Mouse (Mus musculus) MEL (cell line): ENCODE measurements around the gene 9130409I23Rik. TPM values are rescaled to one million over a fixed set of nuclear protein-coding genes. Genes with fewer than 3 reads are reported as not detected.

ENCODE experiments used
- DNase-seq: peaks from one replicate; pipeline ENCODE4 v3.0.0; 2011; ENCODE audit warnings: low read depth, low spot score
- H3K27ac ChIP-seq: 2 replicates; pipeline ENCODE4 v1.5.1; 2012; ENCODE audit warnings: low read depth, mild to moderate bottlenecking, control low read depth, low read length, moderate library complexity; ENCODE audit not compliant: control insufficient read depth
- H3K27me3 ChIP-seq, 2 experiments: fragments of 150-350 bp in 1 of 2; sonication (generic) in 1 of 2; 2 replicates each; pipeline ENCODE4 v1.6.1; 2012; ENCODE audit warnings: low read length in 2 of 2, mild to moderate bottlenecking in 2 of 2, improper control_type of control experiment in 1 of 2, moderate library complexity in 1 of 2; ENCODE audit not compliant: insufficient read depth in 2 of 2, control insufficient read depth in 1 of 2
- H3K36me3 ChIP-seq, 2 experiments: 2 replicates each; pipeline ENCODE4 v1.6.1; 2012 to 2014; ENCODE audit warnings: low read length in 2 of 2, improper control_type of control experiment in 1 of 2, inconsistent platforms in 1 of 2, mild to moderate bottlenecking in 1 of 2; ENCODE audit not compliant: insufficient read depth in 2 of 2, control insufficient read depth in 1 of 2
- H3K4me1 ChIP-seq, 2 experiments: fragments of 150-350 bp in 1 of 2; sonication (generic) in 1 of 2; 2 replicates each; pipeline ENCODE4 v1.6.1; 2012; ENCODE audit warnings: low read length in 2 of 2, improper control_type of control experiment in 1 of 2, mild to moderate bottlenecking in 1 of 2; ENCODE audit not compliant: insufficient read depth in 2 of 2, control insufficient read depth in 1 of 2
- H3K4me3 ChIP-seq, 2 experiments: fragments of 150-350 bp in 1 of 2; sonication (generic) in 1 of 2; 2 replicates each; pipeline ENCODE4 v1.5.1; 2012; ENCODE audit warnings: low read depth in 2 of 2, low read length in 2 of 2, mild to moderate bottlenecking in 2 of 2, moderate library complexity in 2 of 2, control low read depth in 1 of 2, improper control_type of control experiment in 1 of 2; ENCODE audit not compliant: control insufficient read depth in 1 of 2, insufficient read depth in 1 of 2
- H3K79me2 ChIP-seq: 2 replicates; pipeline ENCODE4 v1.6.1; 2012; ENCODE audit warnings: mild to moderate bottlenecking, low read length, moderate library complexity; ENCODE audit not compliant: control insufficient read depth, poor library complexity, insufficient read depth
- H3K9ac ChIP-seq: 2 replicates; pipeline ENCODE4 v1.6.1; 2012; ENCODE audit warnings: low read depth, mild to moderate bottlenecking, control low read depth, low read length, moderate library complexity; ENCODE audit not compliant: control insufficient read depth, poor library complexity, severe bottlenecking
- H3K9me3 ChIP-seq: fragments of 150-350 bp; sonication (generic); replicated peaks from 2 replicates; pipeline ENCODE4 v1.6.1; 2012; ENCODE audit warnings: mild to moderate bottlenecking, low read length, improper control_type of control experiment, moderate library complexity; ENCODE audit not compliant: insufficient read depth
- BHLHE40 ChIP-seq: IDR thresholded peaks from 2 replicates; pipeline ENCODE4 v1.6.1; 2012; ENCODE audit warnings: low read depth, mild to moderate bottlenecking, inconsistent platforms, low read length, improper control_type of control experiment, borderline replicate concordance
- CTCF ChIP-seq, 3 experiments: IDR thresholded peaks in 2 of 3; conservative IDR thresholded peaks in 1 of 3; 2 replicates each; pipeline ENCODE4 v1.5.1; 2011 to 2012; ENCODE audit warnings: low read length in 3 of 3, low read depth in 2 of 3, mild to moderate bottlenecking in 2 of 3, improper control_type of control experiment in 1 of 3, inconsistent platforms in 1 of 3, mixed read lengths in 1 of 3, moderate library complexity in 1 of 3; ENCODE audit not compliant: control insufficient read depth in 1 of 3, insufficient read depth in 1 of 3, poor library complexity in 1 of 3, severe bottlenecking in 1 of 3
- ELF1 ChIP-seq: IDR thresholded peaks from 2 replicates; pipeline ENCODE4 v1.6.1; 2014; ENCODE audit warnings: low read depth, mild to moderate bottlenecking, inconsistent platforms, low read length, improper control_type of control experiment, moderate library complexity
- EP300 ChIP-seq, 2 experiments: IDR thresholded peaks; 2 replicates each; pipeline ENCODE4 v1.6.1; 2011; ENCODE audit warnings: improper control_type of control experiment in 2 of 2, low read length in 2 of 2, low read depth in 1 of 2, mild to moderate bottlenecking in 1 of 2
- ETS1 ChIP-seq: IDR thresholded peaks from 2 replicates; pipeline ENCODE4 v1.6.1; 2012; ENCODE audit warnings: low read depth, mild to moderate bottlenecking, inconsistent platforms, low read length, improper control_type of control experiment, moderate library complexity
- GABPA ChIP-seq: IDR thresholded peaks from 2 replicates; pipeline ENCODE4 v1.6.1; 2012; ENCODE audit warnings: low read depth, mild to moderate bottlenecking, inconsistent platforms, low read length, improper control_type of control experiment, moderate library complexity
- MAFK ChIP-seq: IDR thresholded peaks from 2 replicates; pipeline ENCODE4 v1.6.1; 2011; ENCODE audit warnings: low read depth, mild to moderate bottlenecking, low read length, improper control_type of control experiment, borderline replicate concordance
- MAX ChIP-seq: IDR thresholded peaks from 2 replicates; pipeline ENCODE4 v1.6.1; 2011; ENCODE audit warnings: low read length, improper control_type of control experiment
- MAZ ChIP-seq: IDR thresholded peaks from 2 replicates; pipeline ENCODE4 v1.6.1; 2012; ENCODE audit warnings: low read depth, mild to moderate bottlenecking, inconsistent platforms, low read length, improper control_type of control experiment
- MEF2A ChIP-seq: IDR thresholded peaks from 2 replicates; pipeline ENCODE4 v1.6.1; 2014; ENCODE audit warnings: low read depth, mild to moderate bottlenecking, inconsistent platforms, low read length, improper control_type of control experiment; ENCODE audit not compliant: poor library complexity, insufficient replicate concordance, severe bottlenecking; ENCODE audit errors: extremely low read depth
- MYB ChIP-seq: IDR thresholded peaks from 2 replicates; pipeline ENCODE4 v1.6.1; 2011; ENCODE audit warnings: mild to moderate bottlenecking, low read depth, low read length, improper control_type of control experiment
- MYC ChIP-seq: IDR thresholded peaks from 2 replicates; pipeline ENCODE4 v1.6.1; 2011; ENCODE audit warnings: low read depth, mild to moderate bottlenecking, low read length, improper control_type of control experiment, moderate library complexity
- POLR2A ChIP-seq, 2 experiments: IDR thresholded peaks; 2 replicates each; pipeline ENCODE4 v1.6.1; 2011 to 2012; ENCODE audit warnings: low read length in 2 of 2, mild to moderate bottlenecking in 2 of 2, control low read depth in 1 of 2, improper control_type of control experiment in 1 of 2, low read depth in 1 of 2, moderate library complexity in 1 of 2; ENCODE audit not compliant: control insufficient read depth in 1 of 2, insufficient read depth in 1 of 2, poor library complexity in 1 of 2
- POLR2AphosphoS2 ChIP-seq: IDR thresholded peaks from 2 replicates; pipeline ENCODE4 v1.6.1; 2011; ENCODE audit warnings: low read length, improper control_type of control experiment
- RAD21 ChIP-seq: IDR thresholded peaks from 2 replicates; pipeline ENCODE4 v1.6.1; 2011; ENCODE audit warnings: mild to moderate bottlenecking, low read depth, low read length, improper control_type of control experiment
- RCOR1 ChIP-seq: IDR thresholded peaks from 2 replicates; pipeline ENCODE4 v1.6.1; 2012; ENCODE audit warnings: low read depth, mild to moderate bottlenecking, inconsistent platforms, low read length, improper control_type of control experiment
- SIN3A ChIP-seq: IDR thresholded peaks from 2 replicates; pipeline ENCODE4 v1.6.1; 2012; ENCODE audit warnings: low read length, improper control_type of control experiment, inconsistent platforms
- SMC3 ChIP-seq: IDR thresholded peaks from 2 replicates; pipeline ENCODE4 v1.6.1; 2011; ENCODE audit warnings: low read depth, low read length, improper control_type of control experiment
- UBTF ChIP-seq: IDR thresholded peaks from 2 replicates; pipeline ENCODE4 v1.6.1; 2012; ENCODE audit warnings: low read depth, mild to moderate bottlenecking, inconsistent platforms, low read length, improper control_type of control experiment, moderate library complexity, borderline replicate concordance; ENCODE audit not compliant: insufficient read depth
- USF1 ChIP-seq: IDR thresholded peaks from 2 replicates; pipeline ENCODE4 v1.6.1; 2014; ENCODE audit warnings: low read depth, mild to moderate bottlenecking, inconsistent platforms, low read length, improper control_type of control experiment, moderate library complexity
- USF2 ChIP-seq, 2 experiments: IDR thresholded peaks; 2 replicates each; pipeline ENCODE4 v1.6.1; 2011 to 2012; ENCODE audit warnings: improper control_type of control experiment in 2 of 2, low read length in 2 of 2, borderline replicate concordance in 1 of 2, inconsistent platforms in 1 of 2, low read depth in 1 of 2, mild to moderate bottlenecking in 1 of 2; ENCODE audit not compliant: insufficient read depth in 1 of 2
- polyA plus RNA-seq, 2 experiments: library from polyadenylated mRNA; stranded (reverse) in 1 of 2; unstranded in 1 of 2; fragments of >175 nt in 1 of 2; fragments of >200 nt in 1 of 2; gene quantifications; 2 replicates each; pipeline versions ENCODE4 v1.2.1 to v1.2.4; 2012; ENCODE audit warnings: low replicate concordance in 2 of 2, low read depth in 1 of 2; ENCODE audit not compliant: insufficient read length in 2 of 2, insufficient read depth in 1 of 2, missing spikeins in 1 of 2
- total RNA-seq: library from RNA; depleted of rRNA; stranded (reverse); fragments of 300-350 nt; gene quantifications from 2 replicates; pipeline ENCODE4 v1.2.3, GENCODE M21; 2012

Gene 9130409I23Rik
- total and polyA plus RNA-seq, 3 experiments, result not detected

GRCm38 (mm10) chr1:181039652-181040051 is 11.4 kb upstream of the 9130409I23Rik start (continued):
- TF ChIP-seq CTCF (IDR thresholded peaks at IDR 0.05 in 2 of 3, conservative IDR thresholded peaks at IDR 0.05 in 1 of 3; ENCODE audit: control insufficient read depth in 1 of 3, insufficient read depth in 1 of 3, low read depth in 2 of 3, low read length in 3 of 3, poor library complexity in 1 of 3, severe bottlenecking in 1 of 3) (peak; percentile 52 to 76 (median 64)), POLR2AphosphoS2 (no peak), MEF2A (no peak), RAD21 (peak; percentile 48), ETS1 (peak; percentile 43; the same call in 1 of the 2 replicates), SIN3A (no peak), ELF1 (no peak), USF2 (IDR thresholded peaks at IDR 0.05; ENCODE audit: borderline replicate concordance in 1 of 2, insufficient read depth in 1 of 2, low read depth in 1 of 2, low read length in 2 of 2) (no peak), MAFK (no peak), MYB (no peak), MAX (no peak), GABPA (no peak), RCOR1 (peak; percentile 48; the same call in 1 of the 2 replicates)
- TF ChIP-seq, all 39 proteins: peak for 13

- Histone ChIP-seq H3K9me3 (no peaks in the 10 kb centered on the region), H3K27me3 (peaks cover 0 to 8% of the 10 kb centered on the region in 2 experiments; a peak in 2 of 4 replicates), H3K4me3 (no peak overlapping the region), H3K27ac (no peak overlapping the region), H3K9ac (no peak overlapping the region), H3K36me3 (no peaks in the 10 kb centered on the region), H3K4me1 (no peaks in the 10 kb centered on the region; a peak in 1 of 4 replicates), H3K79me2 (no peaks in the 10 kb centered on the region)
- TF ChIP-seq POLR2A (IDR thresholded peaks at IDR 0.05; ENCODE audit: control insufficient read depth in 1 of 2, insufficient read depth in 1 of 2, low read depth in 1 of 2, low read length in 2 of 2, poor library complexity in 1 of 2), result no peak
- no peak for TF ChIP-seq ETS1
- no peak for TF ChIP-seq UBTF
- TF ChIP-seq BHLHE40, result no peak
- TF ChIP-seq EP300 (IDR thresholded peaks at IDR 0.05; ENCODE audit: low read depth in 1 of 2, low read length in 2 of 2), result no peak
- TF ChIP-seq CTCF (IDR thresholded peaks at IDR 0.05 in 2 of 3, conservative IDR thresholded peaks at IDR 0.05 in 1 of 3; ENCODE audit: control insufficient read depth in 1 of 3, insufficient read depth in 1 of 3, low read depth in 2 of 3, low read length in 3 of 3, poor library complexity in 1 of 3, severe bottlenecking in 1 of 3), result no peak
- no peak for TF ChIP-seq SIN3A
- no peak for TF ChIP-seq SMC3
- no peak for TF ChIP-seq ELF1
- TF ChIP-seq USF1, result no peak
- TF ChIP-seq MYC, result no peak
- TF ChIP-seq MYB, result no peak
- TF ChIP-seq MAX, result no peak
- TF ChIP-seq MAFK, result no peak
- no peak for TF ChIP-seq MAZ
- DNase-seq, result no peak
Measured at GRCm38 (mm10) chr1:181047520-181047919, 3.5 kb upstream of the 9130409I23Rik start.
